Mouse (Mus musculus) ovary, postnatal 10 days (tissue): ENCODE data around the gene Dscam.

Source experiments
- DNase-seq: peaks from one replicate; pipeline ENCODE4 v3.0.0; 2022; ENCODE audit warnings: low spot score

Dscam gene

DNA sequence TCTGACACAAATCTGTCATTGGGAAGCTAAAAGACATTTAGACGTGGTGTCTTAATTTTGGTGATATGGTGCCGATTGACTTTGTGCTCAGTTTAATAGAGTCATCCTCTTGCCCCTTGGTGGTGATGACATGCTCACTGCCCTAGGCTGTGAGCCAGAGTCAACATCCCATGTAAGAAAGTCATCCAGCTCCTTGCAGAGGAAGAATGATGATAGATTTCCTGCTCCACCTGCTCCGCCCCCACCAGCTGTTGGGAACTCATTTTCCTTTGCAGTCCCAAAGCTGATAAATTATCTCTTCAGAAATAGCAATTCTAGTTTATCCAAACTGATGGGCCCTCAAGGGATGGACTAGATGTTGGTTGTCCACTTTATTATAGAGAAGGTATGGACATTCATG lies 613.9 kb downstream of the Dscam start:
- no peak for DNase-seq

DNA sequence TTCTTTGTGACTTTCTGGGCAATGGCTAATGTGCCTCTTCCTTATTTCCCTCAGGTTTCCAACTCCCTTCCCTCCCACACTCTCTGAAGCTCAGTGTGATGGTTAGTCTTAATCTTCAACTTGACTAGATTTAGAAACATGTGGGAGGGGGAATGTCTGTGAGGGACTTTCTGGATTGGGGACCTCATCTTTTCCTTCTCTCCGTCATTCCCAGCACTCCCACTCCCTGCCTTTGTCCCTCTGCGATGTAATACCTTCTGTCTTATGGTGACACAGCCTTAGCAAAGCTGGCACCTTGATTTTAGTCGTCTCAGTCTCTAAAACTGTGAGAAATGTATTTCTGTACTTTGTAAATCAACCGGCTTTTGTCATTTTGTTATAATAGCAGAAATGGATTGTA lies 615.1 kb downstream of the Dscam start:
- no peak for DNase-seq

DNA sequence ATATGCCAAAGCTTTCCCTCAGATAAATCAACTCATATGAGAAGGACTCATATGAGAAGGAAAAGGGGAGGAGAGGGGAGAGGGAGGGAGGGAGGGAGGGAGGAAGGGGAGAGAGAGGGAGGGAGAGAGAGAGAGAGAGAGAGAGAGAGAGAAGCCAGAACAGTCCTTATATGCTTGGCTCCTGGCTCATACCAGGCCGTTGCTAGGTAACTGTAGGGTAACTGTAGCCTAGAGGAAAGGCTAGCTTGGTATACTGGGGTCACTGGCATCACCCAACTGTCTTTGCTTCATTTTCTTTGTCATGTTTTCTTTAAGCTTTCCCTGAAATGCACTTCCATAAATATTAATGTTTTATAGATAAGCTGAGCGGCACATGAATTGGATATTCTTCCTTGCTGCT lies 617.9 kb downstream of the Dscam start:
- no peak for DNase-seq

DNA sequence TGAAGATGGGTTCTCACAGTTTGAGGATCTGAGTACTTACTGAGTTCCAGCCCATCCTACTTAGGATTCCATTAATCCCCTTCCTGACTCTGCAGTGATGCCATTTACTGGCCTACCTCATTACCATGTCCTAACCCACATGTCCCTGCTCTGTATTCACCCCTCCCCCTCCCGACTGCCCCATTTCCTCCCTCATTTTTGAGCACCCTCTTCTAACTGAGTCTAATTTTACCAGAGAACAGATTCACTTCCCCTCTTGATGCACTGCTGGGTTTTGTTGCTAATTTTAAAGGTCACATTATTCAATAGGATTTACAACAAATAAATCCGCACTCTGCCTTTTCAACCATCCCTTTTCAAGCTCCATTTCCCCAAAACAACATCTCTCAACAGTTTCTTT lies 629.5 kb downstream of the Dscam start:
- no peak for DNase-seq
